Mouse (Mus musculus) intestine, postnatal 0 days (tissue): Measurements from ENCODE around the gene Adora1. TPM values are rescaled to one million over a fixed set of nuclear protein-coding genes. Genes with fewer than 3 reads are reported as not detected.
A peak's percentile ranks its signal among the peaks of the same experiment; 100 is the strongest.

ENCODE experiments used
- ATAC-seq: fragments of 200-750 bp; cut with Nextera tagmentation; 2 replicates; pipeline ENCODE4 v1.8.0; 2017; ENCODE audit warnings: mild to moderate bottlenecking, moderate TSS enrichment, moderate library complexity
- H3K27ac ChIP-seq: fragments of 300-500 bp; sonication (generic); 2 replicates; pipeline ENCODE4 v1.5.1; 2014; ENCODE audit warnings: mild to moderate bottlenecking, low read depth, low read length, moderate library complexity
- H3K27me3 ChIP-seq: fragments of 300-500 bp; sonication (generic); replicated peaks from 2 replicates; pipeline ENCODE4 v1.6.1; 2014; ENCODE audit warnings: low read length, mixed read lengths; ENCODE audit not compliant: control insufficient read depth, insufficient read depth
- H3K36me3 ChIP-seq: fragments of 300-500 bp; sonication (generic); 2 replicates; pipeline ENCODE4 v1.6.1; 2014; ENCODE audit warnings: mild to moderate bottlenecking, moderate library complexity; ENCODE audit not compliant: control insufficient read depth, insufficient read depth
- H3K4me1 ChIP-seq: fragments of 300-500 bp; sonication (generic); replicated peaks from 2 replicates; pipeline ENCODE4 v1.6.1; 2014; ENCODE audit warnings: antibody characterized with exemption, low read length, mixed read lengths; ENCODE audit not compliant: control insufficient read depth, insufficient read depth
- H3K4me2 ChIP-seq: fragments of 300-500 bp; sonication (generic); replicated peaks from 2 replicates; pipeline ENCODE4 v1.6.1; 2014; ENCODE audit warnings: low read depth, mild to moderate bottlenecking, moderate library complexity
- H3K4me3 ChIP-seq: fragments of 300-500 bp; sonication (generic); 2 replicates; pipeline ENCODE4 v1.5.1; 2014; ENCODE audit warnings: low read depth, low read length
- H3K9ac ChIP-seq: fragments of 300-500 bp; sonication (generic); 2 replicates; pipeline ENCODE4 v1.6.1; 2014; ENCODE audit warnings: mild to moderate bottlenecking, low read depth, low read length
- H3K9me3 ChIP-seq: fragments of 300-500 bp; sonication (generic); 2 replicates; pipeline ENCODE4 v1.6.1; 2016; ENCODE audit warnings: mixed run types; ENCODE audit not compliant: control insufficient read depth
- CTCF ChIP-seq: sonication (generic); IDR thresholded peaks from 2 replicates; pipeline ENCODE4 v1.5.1; 2016; ENCODE audit warnings: low read depth, mild to moderate bottlenecking, control low read depth, antibody characterized with exemption, moderate library complexity
- WGBS: fragments of 180-500 bp; shearing (Covaris S2); extraction: QIAGEN DNeasy Blood & Tissue Kit; methylation state at CpG from one replicate; pipeline ENCODE4 v1.1.7; 2014; 5-methylcytosine and 5-hydroxymethylcytosine counted together
- polyA plus RNA-seq: library from polyadenylated mRNA; unstranded; fragments of >200 nt; fragmentation: Nextera tagmentation; extraction: Ambion mirVana; gene quantifications from 2 replicates; pipeline ENCODE4 v1.2.1, GENCODE M21; 2015

Gene Adora1
- 2.2 and 2.4 TPM in 2 replicates for polyA plus RNA-seq

- Histone ChIP-seq H3K27ac (no peak within 1 kb of the TSS), H3K9ac (peak within 1 kb of the TSS; percentile 27; the same call in 1 of the 2 replicates), H3K4me1 (0 out of 2 replicates have a peak, but pooled peaks cover 7% of the 10 kb centered on the region), H3K4me3 (peak within 1 kb of the TSS; percentile 29), H3K9me3 (no peaks in the 10 kb centered on the region), H3K36me3 (no peaks in the 10 kb centered on the region), H3K4me2 (peak within 1 kb of the TSS; percentile 83), H3K27me3 (peaks cover 27% of the 10 kb centered on the region)
- WGBS = 4% methylated on average over 35 of the region's 37 CpGs
- TF ChIP-seq CTCF = no peak
- no peak for ATAC-seq
Measured at GRCm38 (mm10) chr1:134235391-134235921, at the start of gene Adora1. Adora1 (minus strand) TSS chr1:134235431.

GRCm38 (mm10) chr1:134283108-134283507 lies 47.9 kb upstream of the Adora1 start:
- Histone ChIP-seq H3K9me3 (no peaks in the 10 kb centered on the region), H3K36me3 (no peaks in the 10 kb centered on the region), H3K9ac (no peak overlapping the region), H3K27ac (no peak overlapping the region), H3K4me3 (no peak overlapping the region), H3K27me3 (no peaks in the 10 kb centered on the region), H3K4me1 (no peaks in the 10 kb centered on the region), H3K4me2 (no peak overlapping the region)
- ATAC-seq = no peak
- WGBS = 58% methylated on average over 1 of the region's 1 CpGs
- no peak for TF ChIP-seq CTCF

- no peaks in the 10 kb centered on the region for H3K9me3 ChIP-seq
- no peak for ATAC-seq
- H3K27ac ChIP-seq = no peak overlapping the region
- H3K27me3 ChIP-seq = no peaks in the 10 kb centered on the region
- no peaks in the 10 kb centered on the region for H3K36me3 ChIP-seq
- no peak overlapping the region for H3K4me3 ChIP-seq
- H3K9ac ChIP-seq = no peak overlapping the region
- WGBS = 46% methylated on average over 3 of the region's 3 CpGs
- TF ChIP-seq CTCF = no peak
- H3K4me2 ChIP-seq = no peak overlapping the region
- no peaks in the 10 kb centered on the region for H3K4me1 ChIP-seq
Measured at GRCm38 (mm10) chr1:134282342-134282741, 47.1 kb upstream of the Adora1 start.

DNA sequence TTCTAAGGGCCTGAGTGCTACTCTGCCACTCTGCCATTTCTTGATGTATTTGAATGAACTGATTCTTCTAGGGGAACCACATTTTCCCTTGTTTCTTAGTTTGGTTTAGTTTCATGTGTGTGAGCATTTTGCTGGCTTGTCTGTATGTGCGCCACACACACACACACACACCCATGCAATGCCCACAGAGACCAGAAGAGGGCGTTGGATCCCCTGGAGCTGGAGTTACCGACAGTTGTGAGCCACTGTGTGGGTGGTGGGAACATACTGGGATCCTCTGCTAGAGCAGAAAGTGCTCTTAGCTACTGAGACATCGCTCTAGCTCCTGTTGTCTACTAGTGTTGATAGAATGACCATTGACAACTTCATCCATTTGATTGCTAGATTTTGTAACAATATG lies 46.3 kb upstream of the Adora1 start:
- Histone ChIP-seq H3K9me3 (no peaks in the 10 kb centered on the region), H3K4me3 (no peak overlapping the region), H3K27ac (no peak overlapping the region), H3K4me1 (no peaks in the 10 kb centered on the region), H3K36me3 (no peaks in the 10 kb centered on the region), H3K4me2 (no peak overlapping the region), H3K9ac (no peak overlapping the region), H3K27me3 (no peaks in the 10 kb centered on the region)
- peak; percentile 23; the same call in 1 of the 2 replicates for TF ChIP-seq CTCF
- ATAC-seq = no peak
- 76% methylated on average over 4 of the region's 4 CpGs for WGBS

GRCm38 (mm10) chr1:134280174-134280573 lies 44.9 kb upstream of the Adora1 start:
- Histone ChIP-seq H3K27ac (no peak overlapping the region), H3K9ac (no peak overlapping the region), H3K4me3 (no peak overlapping the region), H3K4me2 (no peak overlapping the region), H3K9me3 (no peaks in the 10 kb centered on the region), H3K36me3 (no peaks in the 10 kb centered on the region), H3K27me3 (no peaks in the 10 kb centered on the region), H3K4me1 (no peaks in the 10 kb centered on the region)
- no peak for TF ChIP-seq CTCF
- no peak for ATAC-seq
- 85% methylated on average over 5 of the region's 5 CpGs for WGBS

- whole genome bisulfite sequencing = 80% methylated on average over 7 of the region's 7 CpGs
- no peak overlapping the region for H3K4me2 ChIP-seq
- H3K36me3 ChIP-seq = no peaks in the 10 kb centered on the region
- H3K4me3 ChIP-seq = no peak overlapping the region
- H3K4me1 ChIP-seq = no peaks in the 10 kb centered on the region
- no peaks in the 10 kb centered on the region for H3K27me3 ChIP-seq
- no peak for TF ChIP-seq CTCF
- H3K27ac ChIP-seq = no peak overlapping the region
- ATAC-seq = no peak
- H3K9ac ChIP-seq = no peak overlapping the region
- no peaks in the 10 kb centered on the region for H3K9me3 ChIP-seq
Measured at GRCm38 (mm10) chr1:134276823-134277222, 41.6 kb upstream of the Adora1 start.
